Mouse (Mus musculus) adipocyte (in vitro differentiated cells): ENCODE measurements around the gene Asns.
"Not testable (repeated sequence)": the region's sequence is repeated elsewhere in the genome, so short reads cannot be mapped to it uniquely, and the experiment has no call there.

Experiments
- DNase-seq: peaks from one replicate; pipeline ENCODE4 v3.0.0-alpha.2; 2016; ENCODE audit warnings: low spot score

Asns gene

GRCm38 (mm10) chr6:7676194-7676901 is 16.7 kb downstream of the Asns start:
- DNase-seq, result no peak

GRCm38 (mm10) chr6:7672438-7673253 is 20.4 kb downstream of the Asns start:
- DNase-seq, result no peak

GRCm38 (mm10) chr6:7671429-7671828 is 21.6 kb downstream of the Asns start:
- no peak for DNase-seq

- peak; percentile 69 for DNase-seq
These were observed 22.5 kb downstream of the Asns start for GRCm38 (mm10) chr6:7670588-7670987.

- DNase-seq, result no peak
These were observed 23.3 kb downstream of the Asns start for GRCm38 (mm10) chr6:7669721-7670120.

GRCm38 (mm10) chr6:7668332-7668731 is 24.7 kb downstream of the Asns start:
- DNase-seq, result no peak

- DNase-seq, result not testable (repeated sequence)
These were observed 27.2 kb downstream of the Asns start for GRCm38 (mm10) chr6:7665902-7666301.

GRCm38 (mm10) chr6:7661455-7661854 is 31.6 kb downstream of the Asns start:
- DNase-seq, result no peak

GRCm38 (mm10) chr6:7660377-7661080 is 32.5 kb downstream of the Asns start:
- peak; percentile 81 for DNase-seq

GRCm38 (mm10) chr6:7656601-7657000 is 36.5 kb downstream of the Asns start:
- peak; percentile 39 for DNase-seq

- DNase-seq, result no peak
These were observed 44.6 kb downstream of the Asns start for GRCm38 (mm10) chr6:7648458-7648857.
